Mouse (Mus musculus) kidney, adult 18-20 months (tissue): ENCODE measurements around the gene Fmod.
A peak's percentile ranks its signal among the peaks of the same experiment; 100 is the strongest.

Source experiments
- DNase-seq: peaks from one replicate; pipeline ENCODE4 v3.0.0; 2021

Gene Fmod

DNA sequence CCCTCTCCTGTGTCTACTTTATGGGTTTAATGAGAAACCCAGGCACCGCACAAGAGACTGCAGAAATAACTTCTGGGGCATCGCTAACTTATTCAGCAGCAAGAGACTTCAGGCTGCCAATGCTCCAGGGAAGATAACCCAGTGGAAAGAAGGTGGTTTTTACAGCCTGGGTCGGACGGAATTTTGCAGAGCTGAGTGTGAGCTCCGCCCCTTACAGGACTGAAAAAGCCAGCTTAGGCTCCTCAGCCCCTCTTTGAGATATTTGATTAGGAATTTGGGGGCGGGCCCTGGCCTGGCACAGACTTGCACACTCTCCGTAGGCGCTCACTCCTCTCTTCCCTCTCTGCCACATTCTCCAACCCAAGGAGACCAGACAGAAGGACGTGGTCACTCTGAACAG lies at the start of gene Fmod:
TSS of gene Fmod (plus strand) at position 83 of the 400 bp plus-strand sequence.
- DNase-seq, result no peak

DNA sequence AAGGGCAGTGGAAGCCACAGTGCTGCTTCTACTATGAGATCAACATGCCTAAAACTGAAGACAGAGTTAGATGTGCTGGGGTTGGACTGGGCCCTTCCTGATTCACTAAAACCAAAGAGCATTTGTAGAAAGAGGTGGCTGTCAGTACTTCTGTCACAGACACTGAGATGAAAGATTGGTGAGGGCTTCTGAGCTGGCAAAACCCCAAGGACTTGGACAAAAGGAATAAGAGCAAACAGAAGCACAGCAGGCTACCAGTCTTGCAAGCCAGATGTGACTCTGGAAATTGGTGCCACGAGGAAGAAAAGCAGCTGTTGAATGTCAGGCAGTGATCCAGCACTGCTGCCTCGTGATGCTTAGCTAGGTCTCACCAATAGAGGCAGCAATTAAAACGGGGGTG lies 48.2 kb upstream of the Fmod start:
- peak; percentile 27 for DNase-seq

GRCm38 (mm10) chr1:133991277-133991676 lies 45.8 kb upstream of the Fmod start:
- DNase-seq, result no peak

GRCm38 (mm10) chr1:134005490-134005889 lies 31.6 kb upstream of the Fmod start:
- DNase-seq, result no peak

DNA sequence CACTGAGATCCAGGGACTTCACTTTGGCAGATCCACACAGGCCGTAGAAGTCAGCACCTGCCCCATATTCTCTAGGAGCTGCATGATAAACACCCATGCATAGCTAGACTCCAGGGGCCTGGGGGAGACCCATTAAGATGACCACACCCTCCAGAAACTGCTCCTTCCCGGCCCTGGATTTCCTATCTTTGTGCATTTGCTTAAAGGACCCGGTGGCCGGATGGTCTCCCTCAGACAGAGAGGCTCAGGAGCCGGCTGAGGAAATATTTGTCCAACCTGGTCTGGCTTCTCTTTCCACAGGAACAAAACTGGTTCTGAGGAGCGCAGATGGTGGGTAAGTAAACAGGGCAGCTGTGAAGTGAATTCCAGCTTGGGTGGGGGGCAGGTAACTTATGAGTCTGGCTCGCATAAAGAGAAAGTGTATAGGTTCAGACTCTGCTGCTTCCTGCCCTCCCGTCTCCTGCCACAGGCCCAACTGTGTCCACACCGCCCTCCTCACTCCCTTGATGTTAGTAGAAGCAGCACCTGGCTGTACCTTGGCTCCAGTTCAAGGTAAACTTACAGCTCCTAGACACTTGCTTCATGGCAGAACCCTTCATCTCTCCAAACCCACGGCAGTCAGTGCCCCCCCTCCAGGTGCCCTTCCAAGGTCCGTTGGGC lies 30.8 kb upstream of the Fmod start:
- DNase-seq, result no peak

- no peak for DNase-seq
Measured at GRCm38 (mm10) chr1:134024293-134024971, 12.6 kb upstream of the Fmod start.

GRCm38 (mm10) chr1:134025975-134026374 lies 11.1 kb upstream of the Fmod start:
- no peak for DNase-seq

- DNase-seq, result no peak
Measured at GRCm38 (mm10) chr1:134026741-134027140, 10.3 kb upstream of the Fmod start.

GRCm38 (mm10) chr1:134028161-134028846 lies 8.8 kb upstream of the Fmod start:
- DNase-seq, result peak; percentile 36

GRCm38 (mm10) chr1:134036492-134036891 lies 562 bp upstream of the Fmod start:
- DNase-seq, result no peak

DNA sequence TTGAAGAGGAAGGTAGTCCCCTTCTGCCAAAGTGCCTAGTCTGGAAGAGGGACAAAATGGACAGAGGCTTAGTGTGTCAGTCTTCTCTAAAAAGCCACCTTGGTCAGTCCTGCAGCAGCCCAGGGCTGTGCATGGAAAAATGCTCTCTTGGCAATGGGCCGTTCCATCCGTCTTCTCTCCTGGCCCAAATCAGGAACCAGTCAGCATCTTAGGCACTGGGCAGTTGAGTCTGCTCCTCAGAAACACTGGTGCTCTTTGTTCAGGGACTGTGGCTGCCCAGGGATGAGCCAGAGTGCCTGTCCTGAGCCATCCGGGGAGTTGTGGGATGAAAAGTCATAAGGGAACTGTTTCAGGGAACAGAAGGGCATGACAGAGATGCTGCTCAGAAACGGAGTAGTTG lies 1.3 kb downstream of the Fmod start:
- no peak for DNase-seq

DNA sequence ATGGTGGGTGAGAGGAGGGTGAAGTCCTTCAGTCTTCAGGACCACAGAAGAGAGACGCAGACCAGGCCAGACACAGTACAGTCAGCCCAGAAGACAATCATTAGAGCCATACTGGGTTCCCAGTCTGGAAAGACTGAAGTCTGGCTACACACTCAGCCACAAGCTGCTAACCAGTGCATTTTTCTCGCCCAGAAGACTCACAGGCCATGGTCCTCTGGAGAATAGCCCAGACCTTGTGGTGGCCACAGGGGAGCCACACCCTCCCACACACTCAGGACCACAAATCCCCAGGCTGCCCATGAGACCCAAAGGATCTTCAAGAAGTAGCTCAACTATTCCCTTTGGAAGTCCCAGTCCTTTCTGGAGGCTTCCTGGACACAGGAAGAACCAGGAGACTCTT lies 2.3 kb downstream of the Fmod start:
- DNase-seq, result no peak

DNA sequence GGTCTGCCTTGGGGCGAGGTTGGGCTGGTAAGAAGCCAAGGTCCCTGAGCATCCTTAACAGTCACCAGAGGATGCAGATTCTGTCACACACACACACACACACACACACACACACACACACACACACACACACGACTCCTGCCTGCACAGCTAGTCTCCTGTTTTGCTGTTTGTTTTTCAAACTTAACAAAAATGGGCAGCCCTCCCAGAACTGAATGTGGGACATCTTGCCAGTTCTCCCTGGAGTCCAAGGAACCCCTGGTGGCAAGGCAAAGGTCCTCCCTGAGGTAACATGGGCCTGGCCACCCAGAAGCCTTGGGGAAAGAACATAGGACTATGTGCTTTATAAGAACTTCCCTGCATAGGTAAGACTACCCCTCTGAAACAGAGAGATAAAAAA lies 4.8 kb downstream of the Fmod start:
- DNase-seq, result no peak

GRCm38 (mm10) chr1:134042341-134042740 lies 5.3 kb downstream of the Fmod start:
- DNase-seq, result no peak

- DNase-seq, result no peak
Measured at GRCm38 (mm10) chr1:134044805-134045204, 7.8 kb downstream of the Fmod start.

GRCm38 (mm10) chr1:134045971-134046370 lies 8.9 kb downstream of the Fmod start:
- DNase-seq, result peak; percentile 81

- DNase-seq, result no peak
Measured at GRCm38 (mm10) chr1:134046387-134046786, 9.3 kb downstream of the Fmod start.

GRCm38 (mm10) chr1:134047431-134047830 lies 10.4 kb downstream of the Fmod start:
- no peak for DNase-seq

DNA sequence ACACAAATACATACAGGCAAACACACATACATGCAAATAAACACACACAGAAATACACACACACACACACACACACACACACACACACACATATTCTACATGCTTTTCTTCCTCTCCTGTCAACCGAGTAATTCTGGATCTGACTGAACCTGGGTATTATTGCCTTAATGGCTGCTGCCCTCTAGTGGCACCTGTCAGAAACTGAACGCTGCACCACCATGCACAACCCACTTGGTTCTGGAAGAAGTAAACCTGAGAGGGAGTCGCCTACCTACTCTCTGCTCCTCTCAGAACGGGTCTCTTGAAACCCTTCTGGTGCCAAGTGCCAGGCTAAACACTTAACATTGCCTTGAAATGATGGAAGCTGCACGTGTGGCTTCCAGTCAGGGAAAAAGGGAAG lies 11.7 kb downstream of the Fmod start:
- DNase-seq, result peak; percentile 72

DNA sequence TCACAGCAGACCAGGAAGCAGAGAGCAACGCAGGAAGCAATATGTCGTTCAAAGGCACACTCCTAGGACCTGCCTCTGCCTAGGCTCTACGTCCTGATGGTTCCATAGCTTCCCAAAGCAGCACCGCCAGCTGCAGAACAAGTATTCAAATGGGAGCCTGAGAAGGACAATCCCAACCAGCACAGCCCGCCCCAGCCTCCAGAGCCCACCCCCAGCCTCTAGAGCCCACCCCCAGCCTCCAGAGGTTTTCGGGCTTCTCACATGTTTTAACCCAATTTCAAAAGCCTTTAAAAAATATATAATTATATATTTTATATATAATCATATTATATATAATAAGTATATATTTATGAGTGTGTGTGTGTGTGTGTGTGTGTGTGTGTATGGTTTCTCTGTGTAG lies 12.5 kb downstream of the Fmod start:
- no peak for DNase-seq

DNA sequence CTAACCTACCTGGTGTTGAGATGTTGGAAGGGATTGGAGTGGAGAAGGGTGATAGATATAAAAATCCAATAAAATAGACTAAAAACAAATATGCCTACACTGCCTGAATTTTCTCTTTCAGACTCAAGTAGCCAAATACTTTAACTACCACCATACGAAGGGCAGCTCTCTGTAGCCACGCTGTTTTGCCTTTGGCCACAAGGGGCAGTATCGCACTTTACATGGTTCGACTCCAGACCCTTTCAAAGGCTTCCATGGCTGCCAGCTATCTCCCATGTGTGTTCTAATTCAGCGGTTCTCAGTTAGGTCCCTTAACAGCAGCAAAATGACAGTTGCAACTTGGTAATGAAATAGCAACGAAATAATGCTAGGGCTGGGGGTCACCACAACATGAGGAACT lies 16.2 kb downstream of the Fmod start:
- peak; percentile 90 for DNase-seq

DNA sequence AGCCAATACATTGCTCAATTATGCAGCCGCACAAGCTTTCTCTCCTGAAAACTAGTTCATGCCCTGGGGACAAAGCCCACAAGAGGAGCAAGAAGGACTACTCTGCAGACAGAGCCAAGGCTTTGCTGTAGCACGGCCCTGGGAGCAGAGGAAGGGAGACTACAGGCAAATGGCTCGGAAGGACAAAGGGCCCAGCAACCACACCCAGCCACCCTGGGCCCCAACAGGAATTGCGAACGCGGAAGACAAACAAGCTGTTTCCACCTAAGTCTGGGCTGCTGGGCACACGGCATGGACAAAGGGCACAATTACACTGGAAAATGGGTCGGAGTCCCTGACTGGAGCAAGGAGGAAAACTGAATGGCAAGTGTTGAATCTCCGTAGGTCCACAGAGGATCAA lies 18.0 kb downstream of the Fmod start:
- no peak for DNase-seq

- DNase-seq, result no peak
Measured at GRCm38 (mm10) chr1:134055666-134056245, 18.7 kb downstream of the Fmod start.

DNA sequence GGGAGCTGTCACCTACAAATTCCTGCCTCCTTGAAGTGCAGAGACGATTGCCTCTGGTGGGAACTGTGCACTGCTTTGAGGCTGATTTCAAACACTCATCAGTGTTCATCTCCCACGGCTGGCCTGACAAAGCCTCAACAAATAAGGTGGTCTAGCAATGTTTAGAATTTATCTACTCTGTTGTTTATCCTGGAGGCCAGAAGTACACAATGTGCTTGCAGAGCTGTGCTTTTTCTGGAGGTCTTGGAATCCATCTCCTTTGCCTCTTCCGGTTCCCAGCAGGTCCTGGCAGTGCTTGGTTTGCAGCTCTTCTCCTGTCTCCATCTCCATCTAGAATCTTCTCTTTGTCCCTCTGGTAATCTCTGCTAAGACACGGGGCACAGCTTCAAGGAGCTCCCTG lies 19.2 kb downstream of the Fmod start:
- no peak for DNase-seq
